Mouse (Mus musculus): ENCODE data around the gene Ehf. TPM values are rescaled to one million over a fixed set of nuclear protein-coding genes. Genes with fewer than 3 reads are reported as not detected.

Ehf gene
- polyA plus RNA-seq, 1 experiment from 2014 or later, result 0.08 TPM

Other genes with a start within 250 kb of the Ehf start
- gene Pdhx, start 229.8 kb downstream of the Ehf start, polyA plus RNA-seq (2015; fragmentation: Nextera tagmentation; extraction: Ambion mirVana), result 25.7 and 31.4 TPM in 2 replicates
- gene Apip, start 229.6 kb downstream of the Ehf start, polyA plus RNA-seq (2015; fragmentation: Nextera tagmentation; extraction: Ambion mirVana), result 49.8 and 50.9 TPM in 2 replicates
- 0.03 TPM in 1 of 2 replicates, not detected in the other for gene Elf5, start 108.4 kb upstream of the Ehf start, polyA plus RNA-seq (2015; fragmentation: Nextera tagmentation; extraction: Ambion mirVana)
- gene Cat, start 181.9 kb upstream of the Ehf start, polyA plus RNA-seq (2015; fragmentation: Nextera tagmentation; extraction: Ambion mirVana), result 102 and 145 TPM in 2 replicates